Mouse (Mus musculus): ENCODE measurements at regions not wholly inside any gene's neighbourhood (a gene's known extent, or its start where the extent isn't known, plus 50 kb on each side); places are given as distances from the start of the nearest gene placed in this dataset.
A peak's percentile ranks its signal among the peaks of the same experiment; 100 is the strongest.
"Not testable (repeated sequence)": the region's sequence is repeated elsewhere in the genome, so short reads cannot be mapped to it uniquely, and the experiment has no call there.

DNA sequence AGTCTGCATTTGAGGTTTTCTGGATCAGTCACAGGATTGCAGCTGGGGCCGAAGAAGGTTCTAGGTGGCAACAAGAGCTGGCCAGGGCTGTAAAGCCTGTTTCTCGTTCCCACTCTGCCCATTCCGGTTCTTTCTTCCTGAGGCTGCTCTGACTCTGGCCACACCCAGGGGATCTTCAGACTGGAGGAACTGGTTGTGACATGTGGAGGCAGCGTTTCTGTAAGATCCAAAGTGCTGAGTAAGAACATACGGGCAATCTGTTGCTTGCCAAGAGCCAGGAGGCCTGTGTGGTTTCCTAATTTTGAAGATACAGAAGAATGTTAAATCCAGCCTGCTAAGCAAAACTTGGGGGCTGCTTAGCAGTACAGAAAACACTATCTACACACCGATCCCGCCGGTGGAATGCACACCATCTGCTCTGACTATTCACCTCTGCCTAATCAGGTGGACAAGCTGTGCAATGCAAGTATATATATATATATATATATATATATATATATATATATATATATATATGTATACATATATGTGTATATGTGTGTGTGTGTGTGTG, 99.3 kb upstream of the Bmp2k start:
- Histone ChIP-seq H3K9ac (ENCODE audit: low read depth, low read length, severe bottlenecking) (no peak overlapping the region), H3K4me2 (replicated peaks; ENCODE audit: low read depth, low read length, severe bottlenecking) (no peak overlapping the region), H3K27me3 (ENCODE audit: control insufficient read depth, insufficient read depth, low read length) (no peaks in the 10 kb centered on the region), H3K27ac (replicated peaks; ENCODE audit: low read depth, low read length) (no peak overlapping the region), H3K4me1 (ENCODE audit: control insufficient read depth, insufficient read depth, low read length) (no peaks in the 10 kb centered on the region), H3K4me3 (replicated peaks; ENCODE audit: low read length) (no peak overlapping the region), H3K9me3 (ENCODE audit: control insufficient read depth, low read length) (no peaks in the 10 kb centered on the region), H3K36me3 (ENCODE audit: control insufficient read depth, insufficient read depth, low read length) (no peaks in the 10 kb centered on the region)
- ATAC-seq (ENCODE audit: low FRiP score, low read depth), result no peak
- 54% methylated on average over 8 of the region's 8 CpGs for WGBS
- peak; percentile 54 for DNase-seq (ENCODE audit: low spot score)
- TF ChIP-seq POLR2A (IDR thresholded peaks at IDR 0.05; ENCODE audit: borderline replicate concordance, extremely low read depth, insufficient read depth, insufficient read length), result no peak

DNA sequence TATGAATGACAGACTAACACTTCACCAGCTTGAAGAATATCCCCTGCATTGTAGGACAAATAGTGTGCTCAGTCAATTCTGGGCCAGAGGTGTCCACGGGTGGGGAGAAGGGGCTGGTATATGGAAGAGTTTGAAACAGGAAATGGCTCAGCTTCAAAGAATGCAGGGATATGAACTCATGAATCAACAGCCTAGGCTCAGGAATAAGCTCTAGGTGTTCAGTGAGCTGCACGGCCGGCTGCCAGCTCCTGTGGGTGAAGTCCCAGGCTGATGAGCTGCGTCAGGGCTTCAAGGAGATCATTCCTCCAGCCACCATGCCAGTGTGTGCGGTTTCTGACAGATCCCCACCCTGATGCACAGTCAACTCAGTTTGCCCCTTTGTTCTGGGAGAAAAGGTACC, 98.8 kb upstream of the Bmp2k start:
- Histone ChIP-seq H3K9ac (ENCODE audit: low read depth, low read length, severe bottlenecking) (no peak overlapping the region), H3K36me3 (ENCODE audit: control insufficient read depth, insufficient read depth, low read length) (no peaks in the 10 kb centered on the region), H3K4me3 (replicated peaks; ENCODE audit: low read length) (no peak overlapping the region), H3K9me3 (ENCODE audit: control insufficient read depth, low read length) (no peaks in the 10 kb centered on the region), H3K4me2 (replicated peaks; ENCODE audit: low read depth, low read length, severe bottlenecking) (no peak overlapping the region), H3K27me3 (ENCODE audit: control insufficient read depth, insufficient read depth, low read length) (no peaks in the 10 kb centered on the region), H3K27ac (replicated peaks; ENCODE audit: low read depth, low read length) (no peak overlapping the region), H3K4me1 (ENCODE audit: control insufficient read depth, insufficient read depth, low read length) (no peaks in the 10 kb centered on the region)
- ATAC-seq (ENCODE audit: low FRiP score, low read depth) (no peak), DNase-seq (ENCODE audit: low spot score) (no peak)
- WGBS, result 66% methylated on average over 5 of the region's 5 CpGs
- no peak for TF ChIP-seq POLR2A (IDR thresholded peaks at IDR 0.05; ENCODE audit: borderline replicate concordance, extremely low read depth, insufficient read depth, insufficient read length)

DNA sequence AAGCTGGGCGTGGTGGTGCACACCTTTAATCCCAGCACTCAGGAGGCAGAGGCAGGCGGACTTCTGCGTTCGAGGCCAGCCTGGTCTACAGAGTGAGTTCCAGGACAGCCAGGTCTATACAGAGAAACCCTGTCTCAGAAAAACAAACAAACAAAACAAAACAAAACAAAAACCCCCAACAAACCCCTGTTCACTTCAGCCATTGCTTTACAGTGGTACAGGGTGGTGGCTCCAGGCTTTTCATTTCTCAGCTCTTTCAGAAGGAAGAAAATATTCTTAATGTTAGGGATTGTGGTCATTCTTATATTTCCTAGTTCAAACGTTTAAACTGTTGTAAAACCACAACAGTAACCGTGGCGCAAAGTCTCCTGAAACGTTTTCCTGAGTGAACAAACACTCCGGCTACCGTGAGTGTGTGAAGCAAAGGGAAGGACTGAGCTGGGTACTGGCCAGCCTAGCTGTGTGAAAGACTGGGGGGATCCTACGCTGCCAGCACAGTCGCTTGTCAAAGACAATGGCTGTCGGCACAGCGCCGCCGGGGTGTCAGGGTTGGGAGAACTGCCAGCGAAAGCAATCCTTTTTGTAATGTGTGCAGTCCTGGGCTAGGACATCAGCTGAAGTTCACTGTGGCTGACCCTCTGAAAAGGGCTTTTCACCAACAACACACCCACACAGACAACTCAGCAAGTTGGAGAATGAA, 91.8 kb upstream of the Bmp2k start:
- Histone ChIP-seq H3K9me3 (ENCODE audit: control insufficient read depth, low read length) (no peaks in the 10 kb centered on the region), H3K4me2 (replicated peaks; ENCODE audit: low read depth, low read length, severe bottlenecking) (peak overlapping the region; percentile 20; the same call in 1 of the 2 replicates), H3K36me3 (ENCODE audit: control insufficient read depth, insufficient read depth, low read length) (no peaks in the 10 kb centered on the region), H3K9ac (ENCODE audit: low read depth, low read length, severe bottlenecking) (no peak overlapping the region), H3K27ac (replicated peaks; ENCODE audit: low read depth, low read length) (no peak overlapping the region), H3K4me3 (replicated peaks; ENCODE audit: low read length) (no peak overlapping the region), H3K4me1 (ENCODE audit: control insufficient read depth, insufficient read depth, low read length) (no peaks in the 10 kb centered on the region), H3K27me3 (ENCODE audit: control insufficient read depth, insufficient read depth, low read length) (no peaks in the 10 kb centered on the region)
- no peak for TF ChIP-seq POLR2A (IDR thresholded peaks at IDR 0.05; ENCODE audit: borderline replicate concordance, extremely low read depth, insufficient read depth, insufficient read length)
- ATAC-seq (ENCODE audit: low FRiP score, low read depth), result no peak
- WGBS, result 44% methylated on average over 17 of the region's 17 CpGs
- DNase-seq (ENCODE audit: low spot score), result no peak

DNA sequence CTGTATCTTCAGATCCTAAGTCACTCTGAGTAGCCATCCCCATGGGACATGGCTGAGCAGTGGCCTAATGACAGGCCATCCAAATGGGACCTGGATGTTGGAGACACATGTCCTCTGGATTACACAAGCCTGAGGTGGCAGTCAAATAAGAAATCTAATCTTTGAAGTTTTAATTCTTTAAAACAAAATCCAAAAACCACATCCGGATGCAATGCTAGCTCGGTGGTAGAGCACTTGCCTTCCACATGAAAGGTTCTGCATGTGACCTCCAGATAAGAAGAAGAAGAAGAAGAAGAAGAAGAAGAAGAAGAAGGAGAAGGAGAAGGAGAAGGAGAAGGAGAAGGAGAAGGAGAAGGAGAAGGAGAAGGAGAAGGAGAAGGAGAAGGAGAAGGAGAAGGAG, 89.1 kb upstream of the Bmp2k start:
- H3K9me3 ChIP-seq (ENCODE audit: control insufficient read depth, low read length); H3K4me2 ChIP-seq (replicated peaks; ENCODE audit: low read depth, low read length, severe bottlenecking): not testable (repeated sequence)

DNA sequence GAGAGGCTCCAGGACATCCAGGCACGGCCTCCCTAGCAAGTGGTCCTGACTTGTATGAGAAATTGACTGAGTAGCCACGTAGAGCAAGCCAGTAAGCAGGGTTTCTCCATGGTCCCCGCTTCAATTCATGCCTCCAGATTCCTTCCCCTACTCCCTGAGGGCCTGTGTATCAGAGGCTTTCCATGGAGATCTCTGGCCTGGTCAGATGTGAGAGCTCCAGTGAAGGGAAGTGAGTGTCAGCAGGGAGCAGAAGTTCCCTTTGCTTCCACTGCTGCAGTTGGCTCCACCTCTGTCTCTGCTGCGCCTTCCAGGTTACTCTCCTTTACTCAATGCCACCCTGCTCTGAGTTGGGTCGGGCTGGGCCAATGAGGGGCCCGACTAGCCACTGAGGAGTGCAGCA, 88.3 kb upstream of the Bmp2k start:
- WGBS, result 78% methylated on average over 6 of the region's 6 CpGs
- no peak for DNase-seq (ENCODE audit: low spot score)
- no peak overlapping the region for H3K27ac ChIP-seq (replicated peaks; ENCODE audit: low read depth, low read length)
- no peak overlapping the region for H3K9ac ChIP-seq (ENCODE audit: low read depth, low read length, severe bottlenecking)
- no peaks in the 10 kb centered on the region for H3K36me3 ChIP-seq (ENCODE audit: control insufficient read depth, insufficient read depth, low read length)
- H3K9me3 ChIP-seq (ENCODE audit: control insufficient read depth, low read length), result no peaks in the 10 kb centered on the region
- TF ChIP-seq POLR2A (IDR thresholded peaks at IDR 0.05; ENCODE audit: borderline replicate concordance, extremely low read depth, insufficient read depth, insufficient read length), result no peak
- no peak overlapping the region for H3K4me3 ChIP-seq (replicated peaks; ENCODE audit: low read length)
- no peak for ATAC-seq (ENCODE audit: low FRiP score, low read depth)
- H3K27me3 ChIP-seq (ENCODE audit: control insufficient read depth, insufficient read depth, low read length), result no peaks in the 10 kb centered on the region
- H3K4me1 ChIP-seq (ENCODE audit: control insufficient read depth, insufficient read depth, low read length), result no peaks in the 10 kb centered on the region
- H3K4me2 ChIP-seq (replicated peaks; ENCODE audit: low read depth, low read length, severe bottlenecking), result no peak overlapping the region

More for the DNA sequence above, 89.1 kb upstream of the Bmp2k start:
- H3K27me3 ChIP-seq (ENCODE audit: control insufficient read depth, insufficient read depth, low read length); H3K4me3 ChIP-seq (replicated peaks; ENCODE audit: low read length); DNase-seq (ENCODE audit: low spot score); H3K36me3 ChIP-seq (ENCODE audit: control insufficient read depth, insufficient read depth, low read length); ATAC-seq (ENCODE audit: low FRiP score, low read depth); H3K4me1 ChIP-seq (ENCODE audit: control insufficient read depth, insufficient read depth, low read length); H3K9ac ChIP-seq (ENCODE audit: low read depth, low read length, severe bottlenecking); H3K27ac ChIP-seq (replicated peaks; ENCODE audit: low read depth, low read length): not testable (repeated sequence)
- 93% methylated on average over 2 of the region's 2 CpGs for WGBS
